Mouse (Mus musculus) ES-E14 (cell line): ENCODE data around the gene Sec23b.

ENCODE experiments used
- HCFC1 ChIP-seq: IDR thresholded peaks from 2 replicates; pipeline ENCODE4 v1.6.1; 2012; ENCODE audit warnings: low read length, inconsistent platforms, borderline replicate concordance; ENCODE audit not compliant: insufficient read depth
- MAFK ChIP-seq: IDR thresholded peaks from 2 replicates; pipeline ENCODE4 v1.6.1; 2014; ENCODE audit warnings: mild to moderate bottlenecking, low read depth, low read length, inconsistent platforms; ENCODE audit not compliant: insufficient read depth
- ZC3H11A ChIP-seq: IDR thresholded peaks from 2 replicates; pipeline ENCODE4 v1.6.1; 2012; ENCODE audit warnings: low read depth, mild to moderate bottlenecking, inconsistent platforms, low read length, borderline replicate concordance

- no peak for TF ChIP-seq ZC3H11A
- no peak for TF ChIP-seq HCFC1
- TF ChIP-seq MAFK, result no peak
These were observed 11.4 kb upstream of the Sec23b start for GRCm38 (mm10) chr2:144544630-144545029.
